Mouse (Mus musculus) spleen, adult 2 months (tissue): Measurements from ENCODE around the gene Ncaph2.

Experiments
- CTCF ChIP-seq: fragments of 200-500 bp; IDR thresholded peaks from 2 replicates; pipeline ENCODE4 v1.5.1; 2011; ENCODE audit warnings: mild to moderate bottlenecking, inconsistent platforms; ENCODE audit not compliant: insufficient read depth, insufficient read length, insufficient replicate concordance; ENCODE audit errors: extremely low read depth
- POLR2A ChIP-seq: fragments of 200-500 bp; IDR thresholded peaks from 2 replicates; pipeline ENCODE4 v1.6.1; 2011; ENCODE audit warnings: low read depth, low read length, inconsistent platforms

DNA sequence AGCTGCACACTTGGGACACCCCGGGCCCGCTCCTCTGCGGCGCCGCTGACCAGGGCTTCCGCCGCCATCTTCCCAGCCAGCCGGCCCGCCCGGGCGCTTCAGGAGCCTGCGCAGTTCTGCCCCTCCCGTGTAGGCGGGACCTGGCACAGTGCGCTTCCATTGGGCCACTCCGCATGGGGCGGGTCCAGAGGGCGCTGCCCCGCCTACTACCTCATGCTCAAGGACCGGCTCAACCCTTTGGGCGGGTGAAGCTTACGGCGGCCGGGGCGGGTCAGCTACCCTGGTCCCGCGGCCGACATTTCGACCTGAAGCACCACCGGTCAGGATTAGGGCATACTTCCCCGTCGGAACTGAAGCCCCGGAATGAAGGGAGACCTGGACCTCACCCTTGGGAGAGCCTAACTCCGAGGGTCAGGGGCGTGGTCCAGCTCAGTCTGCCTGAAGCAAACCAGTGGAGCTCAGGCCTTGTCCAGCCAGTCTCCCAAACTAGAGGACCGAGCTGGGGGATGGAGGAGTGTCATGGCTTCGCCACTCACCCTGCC lies 40.3 kb upstream of the Ncaph2 start, which contains the start of gene Sbf1:
- peak; percentile 54; the same call in 1 of the 2 replicates for TF ChIP-seq POLR2A
- TF ChIP-seq CTCF: no peak
